Mouse (Mus musculus): ENCODE measurements at regions not wholly inside any gene's neighbourhood (a gene's known extent, or its start where the extent isn't known, plus 50 kb on each side); places are given as distances from the start of the nearest gene placed in this dataset.

DNA sequence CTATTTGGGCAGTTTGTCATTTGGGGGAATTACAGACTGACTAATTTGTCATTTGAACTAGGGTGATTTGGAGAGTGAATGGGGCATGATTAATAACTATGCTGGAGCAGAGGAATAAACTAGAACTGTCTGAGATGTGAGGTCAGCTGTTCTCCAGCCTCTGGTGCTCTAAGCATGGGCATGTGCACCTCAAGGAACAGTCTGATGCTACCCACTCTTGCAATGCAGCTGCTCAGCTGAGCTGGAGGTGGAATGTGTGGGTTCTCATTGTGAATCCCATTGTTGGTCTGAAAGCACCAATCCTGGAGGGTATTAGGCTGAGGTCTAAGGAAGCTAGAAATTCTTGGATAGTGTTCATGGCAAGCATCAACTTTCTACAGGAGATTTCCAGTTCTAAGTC is 192.8 kb upstream of the Slc30a5 start:
- ATAC-seq (replicated peaks; ENCODE audit: insufficient number of reproducible peaks, insufficient read depth, low FRiP score, low read depth): no peak
- no peaks in the 10 kb centered on the region for H3K9me3 ChIP-seq (replicated peaks)
- H3K4me3 ChIP-seq: no peak overlapping the region
- H3K27ac ChIP-seq: no peak overlapping the region
- H3K27me3 ChIP-seq: no peaks in the 10 kb centered on the region
- H3K4me2 ChIP-seq: no peak overlapping the region
- H3K4me1 ChIP-seq (replicated peaks): no peaks in the 10 kb centered on the region
- H3K36me3 ChIP-seq: no peaks in the 10 kb centered on the region
- H3K9ac ChIP-seq: no peak overlapping the region

DNA sequence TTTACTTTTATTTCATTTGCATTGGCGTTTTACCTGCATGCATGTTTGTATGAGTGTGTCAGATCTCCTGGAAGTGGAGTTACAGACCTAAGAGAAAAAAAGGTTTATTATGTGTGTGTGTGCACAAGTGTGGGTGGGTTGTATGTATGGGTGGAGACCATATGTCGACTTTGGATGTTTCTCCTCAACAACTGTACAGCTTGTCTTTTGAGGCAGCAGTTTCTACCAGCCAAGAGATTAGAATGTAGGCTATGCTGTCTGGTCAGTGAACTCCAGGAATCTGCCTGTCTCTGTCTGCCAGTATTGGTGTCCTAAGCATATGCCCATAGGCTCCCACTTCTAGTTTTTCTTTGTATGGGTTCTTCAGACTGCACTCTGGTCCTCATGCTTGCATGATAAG is 192.3 kb upstream of the Slc30a5 start:
- Histone ChIP-seq H3K4me1 (replicated peaks) (no peaks in the 10 kb centered on the region), H3K36me3 (no peaks in the 10 kb centered on the region), H3K4me3 (no peak overlapping the region), H3K9ac (no peak overlapping the region), H3K27ac (no peak overlapping the region), H3K9me3 (replicated peaks) (no peaks in the 10 kb centered on the region), H3K27me3 (no peaks in the 10 kb centered on the region), H3K4me2 (no peak overlapping the region)
- ATAC-seq (replicated peaks; ENCODE audit: insufficient number of reproducible peaks, insufficient read depth, low FRiP score, low read depth): no peak
- 71% methylated on average over 2 of the region's 2 CpGs for WGBS

DNA sequence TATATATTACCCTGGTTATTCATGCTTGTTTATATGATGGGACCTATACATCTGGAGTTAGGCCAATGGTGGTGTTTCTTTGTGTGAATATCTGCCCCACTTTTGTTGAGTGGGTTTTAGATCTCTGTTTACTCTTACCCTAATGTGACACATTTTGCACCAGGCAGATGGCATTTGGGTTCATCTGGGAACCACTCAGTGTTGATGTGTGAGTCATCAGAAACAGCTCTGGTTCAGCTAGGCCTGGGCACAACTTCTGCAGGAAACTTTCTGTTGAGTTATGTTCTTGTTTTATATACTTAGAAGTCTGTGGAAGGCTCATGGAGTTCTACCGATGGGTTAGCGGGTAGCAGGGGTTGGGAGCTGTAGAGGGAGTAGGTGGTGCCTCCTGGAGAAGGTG is 191.7 kb upstream of the Slc30a5 start:
- WGBS: 87% methylated on average over 2 of the region's 2 CpGs
- no peaks in the 10 kb centered on the region for H3K9me3 ChIP-seq (replicated peaks)
- no peak for ATAC-seq (replicated peaks; ENCODE audit: insufficient number of reproducible peaks, insufficient read depth, low FRiP score, low read depth)

DNA sequence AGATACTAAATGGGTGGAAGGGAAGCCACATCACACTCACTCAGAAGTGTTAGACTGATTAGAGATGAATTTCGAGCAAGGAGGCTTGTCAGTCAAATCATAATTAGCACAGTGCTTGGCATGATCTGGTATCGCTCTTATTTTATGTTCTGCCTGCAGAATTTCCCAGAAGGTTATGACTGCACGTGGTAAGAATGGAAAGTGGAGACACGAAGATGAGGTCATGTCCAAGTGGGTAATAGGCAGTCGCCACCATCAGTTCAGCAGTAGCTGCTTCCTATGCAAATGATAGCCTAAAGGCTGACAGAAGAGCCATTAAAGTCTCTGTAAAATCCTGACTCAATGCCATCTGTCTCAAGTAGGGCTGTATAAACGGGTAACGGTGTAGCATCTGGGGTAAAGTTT is 186.0 kb upstream of the Slc30a5 start:
- H3K9me3 ChIP-seq (replicated peaks): no peaks in the 10 kb centered on the region
- no peak for ATAC-seq (replicated peaks; ENCODE audit: insufficient number of reproducible peaks, insufficient read depth, low FRiP score, low read depth)
- WGBS: 60% methylated on average over 7 of the region's 7 CpGs

More for the DNA sequence above, 191.7 kb upstream of the Slc30a5 start:
- H3K27me3 ChIP-seq: no peaks in the 10 kb centered on the region
- no peak overlapping the region for H3K9ac ChIP-seq
- H3K4me2 ChIP-seq: no peak overlapping the region
- H3K4me3 ChIP-seq: no peak overlapping the region
- H3K36me3 ChIP-seq: no peaks in the 10 kb centered on the region
- no peak overlapping the region for H3K27ac ChIP-seq
- no peaks in the 10 kb centered on the region for H3K4me1 ChIP-seq (replicated peaks)

DNA sequence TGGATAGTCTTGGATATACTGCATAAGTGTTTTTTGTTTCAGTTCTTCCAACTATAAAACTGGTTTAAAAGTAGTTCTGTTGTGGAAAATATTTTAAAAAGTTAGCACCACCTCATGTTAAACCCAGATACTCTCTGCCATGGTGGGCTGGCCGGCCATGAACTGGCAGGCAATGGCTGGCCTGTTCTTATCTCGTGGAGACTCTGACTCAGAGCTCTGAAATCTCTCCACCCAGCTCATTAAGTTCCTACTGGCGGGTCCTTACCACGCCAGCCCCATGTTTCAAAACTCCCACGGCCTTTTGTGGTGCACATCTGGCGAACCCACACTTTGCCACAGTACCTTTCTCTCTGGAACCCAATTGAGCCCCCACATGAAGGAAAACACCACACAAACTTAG is 183.8 kb upstream of the Slc30a5 start:
- H3K9ac ChIP-seq: no peak overlapping the region
- H3K4me3 ChIP-seq: no peak overlapping the region
- H3K9me3 ChIP-seq (replicated peaks): no peaks in the 10 kb centered on the region
- no peaks in the 10 kb centered on the region for H3K4me1 ChIP-seq (replicated peaks)
- H3K27me3 ChIP-seq: no peaks in the 10 kb centered on the region
- no peak for ATAC-seq (replicated peaks; ENCODE audit: insufficient number of reproducible peaks, insufficient read depth, low FRiP score, low read depth)
- no peak overlapping the region for H3K4me2 ChIP-seq
- WGBS: 39% methylated on average over 6 of the region's 6 CpGs
- H3K27ac ChIP-seq: no peak overlapping the region
- H3K36me3 ChIP-seq: no peaks in the 10 kb centered on the region

More for the DNA sequence above, 186.0 kb upstream of the Slc30a5 start:
- no peak overlapping the region for H3K9ac ChIP-seq
- no peaks in the 10 kb centered on the region for H3K4me1 ChIP-seq (replicated peaks)
- no peaks in the 10 kb centered on the region for H3K27me3 ChIP-seq
- H3K4me2 ChIP-seq: no peak overlapping the region
- H3K36me3 ChIP-seq: no peaks in the 10 kb centered on the region
- no peak overlapping the region for H3K27ac ChIP-seq
- H3K4me3 ChIP-seq: no peak overlapping the region

DNA sequence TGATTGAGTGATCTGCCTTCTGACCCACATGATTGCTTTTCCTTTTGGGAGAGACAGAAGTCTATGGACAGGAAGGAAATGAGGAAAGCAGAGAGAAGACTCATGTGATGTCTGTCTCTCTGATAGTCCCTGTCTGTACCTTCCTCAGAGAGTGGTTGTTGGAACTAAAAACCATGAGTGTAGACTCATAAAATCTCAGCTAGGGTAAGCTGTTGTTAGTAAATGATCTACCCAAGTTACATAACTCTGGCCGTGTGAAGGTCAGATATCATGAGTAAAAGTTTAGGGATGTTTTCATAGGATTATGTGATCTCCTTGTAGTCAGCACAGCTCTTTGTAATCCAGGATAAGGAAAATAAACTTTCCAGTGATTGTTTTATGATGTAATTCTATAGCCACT is 183.0 kb upstream of the Slc30a5 start:
- Histone ChIP-seq H3K4me1 (replicated peaks) (no peaks in the 10 kb centered on the region), H3K4me3 (no peak overlapping the region), H3K36me3 (no peaks in the 10 kb centered on the region), H3K4me2 (no peak overlapping the region), H3K9ac (no peak overlapping the region), H3K9me3 (replicated peaks) (no peaks in the 10 kb centered on the region), H3K27ac (no peak overlapping the region), H3K27me3 (no peaks in the 10 kb centered on the region)
- no peak for ATAC-seq (replicated peaks; ENCODE audit: insufficient number of reproducible peaks, insufficient read depth, low FRiP score, low read depth)
- 55% methylated on average over 1 of the region's 1 CpGs for WGBS

DNA sequence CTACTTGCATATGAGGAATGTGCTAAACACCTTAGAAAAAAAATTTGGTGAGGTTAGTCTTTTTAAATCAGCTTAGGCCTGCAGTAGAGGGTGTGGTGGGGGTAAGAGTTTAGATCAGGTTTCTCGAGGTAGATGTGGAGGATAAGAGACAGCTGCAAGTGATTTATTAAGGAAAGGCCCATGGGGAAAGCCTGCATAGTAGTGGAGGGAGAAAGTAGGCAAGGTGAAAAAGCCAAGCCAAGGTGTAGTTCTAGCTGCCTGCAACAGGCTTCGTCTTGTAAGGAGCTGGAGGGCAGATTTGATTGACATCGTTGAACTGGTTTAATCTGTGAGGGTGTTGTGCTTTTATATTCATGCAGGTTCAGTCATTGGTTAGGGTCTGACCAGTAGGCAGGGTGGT is 182.2 kb upstream of the Slc30a5 start:
- H3K4me2 ChIP-seq: no peak overlapping the region
- no peaks in the 10 kb centered on the region for H3K4me1 ChIP-seq (replicated peaks)
- no peak overlapping the region for H3K9ac ChIP-seq
- no peak overlapping the region for H3K27ac ChIP-seq
- H3K36me3 ChIP-seq: no peaks in the 10 kb centered on the region
- no peak overlapping the region for H3K4me3 ChIP-seq
- 75% methylated on average over 3 of the region's 3 CpGs for WGBS
- H3K27me3 ChIP-seq: no peaks in the 10 kb centered on the region
- no peak for ATAC-seq (replicated peaks; ENCODE audit: insufficient number of reproducible peaks, insufficient read depth, low FRiP score, low read depth)
- no peaks in the 10 kb centered on the region for H3K9me3 ChIP-seq (replicated peaks)

DNA sequence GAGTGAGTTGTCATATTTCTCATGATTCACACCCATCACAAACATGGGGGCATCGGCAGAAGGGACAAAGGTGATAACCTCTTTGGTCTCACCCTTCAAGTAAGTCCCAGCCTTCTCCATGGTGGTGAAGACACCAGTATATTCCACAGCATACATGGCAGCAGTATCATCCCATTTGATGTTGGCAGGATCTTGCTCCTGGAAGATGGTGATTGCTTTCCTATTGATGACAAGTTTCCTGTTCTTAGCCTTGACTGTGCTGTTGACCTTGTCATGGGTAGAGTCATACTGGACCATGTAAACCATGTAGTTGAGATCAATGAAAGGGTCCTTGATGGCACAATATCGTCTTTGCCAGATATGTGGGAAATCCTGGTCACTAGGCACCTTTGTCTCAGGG is 180.4 kb upstream of the Slc30a5 start:
- no peaks in the 10 kb centered on the region for H3K36me3 ChIP-seq
- no peaks in the 10 kb centered on the region for H3K9me3 ChIP-seq (replicated peaks)
- H3K4me3 ChIP-seq: no peak overlapping the region
- WGBS: 77% methylated on average over 2 of the region's 2 CpGs
- no peaks in the 10 kb centered on the region for H3K27me3 ChIP-seq
- ATAC-seq (replicated peaks; ENCODE audit: insufficient number of reproducible peaks, insufficient read depth, low FRiP score, low read depth): no peak
- H3K4me1 ChIP-seq (replicated peaks): no peaks in the 10 kb centered on the region
- no peak overlapping the region for H3K4me2 ChIP-seq
- H3K27ac ChIP-seq: no peak overlapping the region
- H3K9ac ChIP-seq: no peak overlapping the region

DNA sequence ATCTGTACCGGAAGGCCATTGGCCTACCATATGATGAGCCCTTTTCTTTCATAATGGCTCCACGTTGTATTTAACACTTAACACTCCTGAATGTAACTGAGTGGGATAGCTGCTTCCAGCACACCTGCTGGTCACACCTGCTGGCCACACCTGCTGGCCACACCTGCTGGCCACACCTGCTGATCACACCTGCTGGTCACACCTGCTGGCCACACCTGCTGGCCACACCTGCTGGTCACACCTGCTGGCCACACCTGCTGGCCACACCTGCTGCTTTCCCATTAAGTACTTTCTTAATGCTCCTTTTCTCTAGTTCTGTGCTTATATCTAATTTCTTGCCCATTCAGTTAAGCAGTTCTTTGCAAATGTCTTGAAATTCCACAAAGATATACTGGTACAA is 157.4 kb upstream of the Slc30a5 start:
- no peaks in the 10 kb centered on the region for H3K9me3 ChIP-seq (replicated peaks)
- H3K4me3 ChIP-seq: no peak overlapping the region
- H3K9ac ChIP-seq: no peak overlapping the region
- ATAC-seq (replicated peaks; ENCODE audit: insufficient number of reproducible peaks, insufficient read depth, low FRiP score, low read depth): no peak
- no peak overlapping the region for H3K27ac ChIP-seq
- H3K27me3 ChIP-seq: no peaks in the 10 kb centered on the region
- H3K4me1 ChIP-seq (replicated peaks): no peaks in the 10 kb centered on the region
- 86% methylated on average over 2 of the region's 2 CpGs for WGBS
- no peaks in the 10 kb centered on the region for H3K36me3 ChIP-seq
- H3K4me2 ChIP-seq: no peak overlapping the region

DNA sequence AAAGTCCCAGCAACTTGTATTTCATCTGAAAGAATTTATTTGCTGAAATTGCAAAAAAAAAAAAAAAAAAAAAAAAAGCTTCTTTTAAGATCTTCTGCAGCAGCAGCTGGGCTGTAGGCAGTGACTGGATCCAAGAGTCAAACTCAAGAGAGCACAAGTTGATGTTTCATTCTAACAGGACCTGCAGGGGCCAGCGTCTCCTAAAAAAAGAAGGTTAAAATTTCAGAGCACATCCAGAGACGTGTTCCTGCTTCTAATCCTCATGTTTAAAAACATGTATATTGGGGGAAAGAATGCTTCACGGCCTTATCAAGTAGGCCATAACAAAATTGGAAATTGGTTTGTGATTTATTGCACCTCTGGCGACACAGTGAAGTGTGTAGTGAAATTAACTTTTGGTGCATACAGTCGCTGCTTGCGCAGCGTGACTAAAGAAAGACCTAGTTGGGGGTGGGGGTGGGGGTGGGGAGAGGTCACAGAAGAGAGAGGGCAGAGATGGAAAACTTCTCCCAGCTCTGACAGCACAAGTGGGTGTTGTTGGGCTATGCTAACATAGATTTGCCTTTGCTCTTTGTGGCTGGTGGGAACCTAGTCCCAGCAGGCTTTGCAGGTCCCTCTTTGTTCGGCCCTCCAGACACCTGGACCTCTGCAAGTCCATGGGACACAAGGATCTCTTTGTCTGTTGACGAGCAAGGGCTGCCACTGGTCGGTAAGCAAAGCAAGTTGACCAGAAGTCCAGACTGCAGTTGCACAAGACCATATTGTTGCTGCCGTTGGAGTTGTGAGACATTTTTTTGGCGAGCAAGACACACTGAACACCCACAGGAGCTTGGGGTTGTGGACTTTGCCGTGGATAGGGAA is 155.7 kb upstream of the Slc30a5 start:
- H3K27ac ChIP-seq: no peak overlapping the region
- no peaks in the 10 kb centered on the region for H3K27me3 ChIP-seq
- H3K4me1 ChIP-seq (replicated peaks): no peaks in the 10 kb centered on the region
- no peaks in the 10 kb centered on the region for H3K36me3 ChIP-seq
- no peak for ATAC-seq (replicated peaks; ENCODE audit: insufficient number of reproducible peaks, insufficient read depth, low FRiP score, low read depth)
- WGBS: 63% methylated on average over 13 of the region's 13 CpGs
- no peak overlapping the region for H3K4me2 ChIP-seq
- no peaks in the 10 kb centered on the region for H3K9me3 ChIP-seq (replicated peaks)
- H3K4me3 ChIP-seq: no peak overlapping the region
- no peak overlapping the region for H3K9ac ChIP-seq

DNA sequence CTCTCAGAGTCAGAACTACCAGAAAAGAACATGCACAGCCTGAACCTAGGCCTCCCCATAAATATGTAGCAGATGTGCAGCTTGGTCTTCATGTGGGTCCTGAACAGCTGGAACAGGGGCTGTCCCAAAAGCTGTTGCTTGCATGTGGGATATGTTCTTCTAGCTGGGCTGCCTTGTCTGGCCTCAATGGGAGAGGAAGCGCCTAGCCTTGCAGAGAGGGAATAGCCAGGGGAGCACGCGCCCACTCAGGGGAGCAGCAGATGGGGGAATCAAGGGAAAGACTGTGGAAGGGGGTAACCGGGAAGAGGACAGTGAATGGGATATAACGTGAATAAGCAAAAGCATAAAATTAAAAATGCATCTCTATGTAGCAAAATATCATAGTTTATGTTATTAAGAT is 154.9 kb upstream of the Slc30a5 start:
- no peak overlapping the region for H3K4me3 ChIP-seq
- 93% methylated on average over 5 of the region's 5 CpGs for WGBS

DNA sequence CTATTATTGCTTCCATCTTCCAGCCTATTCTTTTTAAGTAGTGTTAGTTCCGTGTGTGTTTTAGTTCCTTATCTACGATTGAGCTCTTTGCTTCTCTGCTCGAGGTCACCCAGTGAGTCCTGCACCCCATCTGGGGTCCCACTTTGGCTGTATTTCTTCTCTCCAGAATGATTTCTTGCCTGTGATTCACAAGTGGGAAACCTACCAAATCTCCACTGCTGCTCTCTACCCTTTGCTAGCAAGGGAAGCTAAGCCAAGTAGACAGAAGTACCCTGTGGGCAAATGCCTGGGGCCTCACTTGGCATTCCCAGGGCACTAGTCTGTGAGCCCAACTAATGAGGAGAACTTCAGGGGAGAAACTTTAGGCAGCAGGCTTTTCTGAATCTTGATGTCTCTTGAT is 142.5 kb upstream of the Slc30a5 start:
- no peak overlapping the region for H3K4me3 ChIP-seq
- no peak overlapping the region for H3K27ac ChIP-seq
- peaks cover 4% of the 10 kb centered on the region; the same call in 1 of the 2 replicates for H3K4me1 ChIP-seq (replicated peaks)
- H3K9ac ChIP-seq: no peak overlapping the region
- H3K9me3 ChIP-seq (replicated peaks): no peaks in the 10 kb centered on the region
- no peak for ATAC-seq (replicated peaks; ENCODE audit: insufficient number of reproducible peaks, insufficient read depth, low FRiP score, low read depth)
- H3K36me3 ChIP-seq: no peaks in the 10 kb centered on the region
- no peak overlapping the region for H3K4me2 ChIP-seq
- 25% methylated on average over 3 of the region's 3 CpGs for WGBS
- H3K27me3 ChIP-seq: no peaks in the 10 kb centered on the region

More for the DNA sequence above, 154.9 kb upstream of the Slc30a5 start:
- Histone ChIP-seq H3K9ac (no peak overlapping the region), H3K4me1 (replicated peaks) (no peaks in the 10 kb centered on the region), H3K4me2 (no peak overlapping the region), H3K27ac (no peak overlapping the region), H3K36me3 (no peaks in the 10 kb centered on the region), H3K9me3 (replicated peaks) (no peaks in the 10 kb centered on the region), H3K27me3 (no peaks in the 10 kb centered on the region)
- no peak for ATAC-seq (replicated peaks; ENCODE audit: insufficient number of reproducible peaks, insufficient read depth, low FRiP score, low read depth)
